Mouse (Mus musculus) E14TG2a.4 (cell line): ENCODE measurements around the gene Diras1.

Experiments used
- CTCF ChIP-seq: conservative IDR thresholded peaks from 2 replicates; pipeline ENCODE4 v1.5.1; 2014; ENCODE audit warnings: low read length
- POU5F1 ChIP-seq: IDR thresholded peaks from 2 replicates; pipeline ENCODE4 v1.6.1; 2014; ENCODE audit warnings: low read length, borderline replicate concordance

DNA sequence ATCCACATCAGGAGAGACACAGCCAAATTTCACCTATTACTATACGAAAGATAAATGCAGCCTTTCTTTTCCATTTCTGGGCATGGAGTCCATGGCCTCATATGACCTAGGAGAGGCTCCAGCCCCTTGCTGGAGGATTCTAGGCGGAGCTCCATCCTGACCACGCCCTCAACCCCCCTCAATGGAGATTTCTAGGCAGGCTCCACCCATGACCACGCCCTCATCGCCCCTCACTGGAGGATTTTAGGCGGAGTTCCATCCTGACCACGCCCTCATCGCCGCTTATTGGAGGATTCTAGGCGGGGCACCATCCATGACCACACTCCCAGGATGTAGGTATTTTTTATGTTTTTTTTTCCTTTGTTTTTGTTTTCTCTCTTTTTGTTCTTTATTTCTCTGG, 7.1 kb downstream of the Diras1 start:
- no peak for TF ChIP-seq POU5F1
- no peak for TF ChIP-seq CTCF
